Mouse (Mus musculus) forebrain, postnatal 0 days (tissue): ENCODE measurements around the gene Gm20532. TPM values are rescaled to one million over a fixed set of nuclear protein-coding genes. Genes with fewer than 3 reads are reported as not detected.

Source experiments
- ATAC-seq: fragments of 200-750 bp; cut with Nextera tagmentation; 2 replicates; pipeline ENCODE4 v1.8.0; 2017; ENCODE audit warnings: mild to moderate bottlenecking, moderate library complexity
- DNase-seq: peaks from one replicate; pipeline ENCODE4 v3.0.0-alpha.2; 2015
- H3K27ac ChIP-seq: fragments of 300-500 bp; sonication (generic); 2 replicates; pipeline ENCODE4 v1.5.1; 2014; ENCODE audit warnings: low read depth, mild to moderate bottlenecking, antibody characterized with exemption, low read length, moderate library complexity, mixed read lengths
- H3K27me3 ChIP-seq: fragments of 300-500 bp; sonication (generic); 2 replicates; pipeline ENCODE4 v1.6.1; 2014; ENCODE audit warnings: mild to moderate bottlenecking, low read length, mixed read lengths; ENCODE audit not compliant: insufficient read depth
- H3K36me3 ChIP-seq: fragments of 300-500 bp; sonication (generic); 2 replicates; pipeline ENCODE4 v1.6.1; 2014; ENCODE audit warnings: mild to moderate bottlenecking, moderate library complexity; ENCODE audit not compliant: insufficient read depth
- H3K4me1 ChIP-seq: fragments of 300-500 bp; sonication (generic); 2 replicates; pipeline ENCODE4 v1.6.1; 2014; ENCODE audit warnings: antibody characterized with exemption; ENCODE audit not compliant: insufficient read depth
- H3K4me2 ChIP-seq: fragments of 300-500 bp; sonication (generic); 2 replicates; pipeline ENCODE4 v1.6.1; 2014; ENCODE audit warnings: low read depth, mild to moderate bottlenecking, moderate library complexity
- H3K4me3 ChIP-seq: fragments of 300-500 bp; sonication (generic); 2 replicates; pipeline ENCODE4 v1.5.1; 2014; ENCODE audit warnings: low read depth, low read length, mixed read lengths
- H3K9ac ChIP-seq: fragments of 300-500 bp; sonication (generic); 2 replicates; pipeline ENCODE4 v1.6.1; 2014; ENCODE audit warnings: mild to moderate bottlenecking
- H3K9me3 ChIP-seq: fragments of 300-500 bp; sonication (generic); 2 replicates; pipeline ENCODE4 v1.6.1; 2016; ENCODE audit warnings: low read length
- CTCF ChIP-seq: sonication (generic); IDR thresholded peaks from 2 replicates; pipeline ENCODE4 v1.5.1; 2016; ENCODE audit warnings: antibody characterized with exemption, control low read depth, low read depth
- WGBS: fragments of 180-500 bp; shearing (Covaris S2); extraction: QIAGEN DNeasy Blood & Tissue Kit; methylation state at CpG from one replicate; pipeline ENCODE4 v1.1.7; 2014; 5-methylcytosine and 5-hydroxymethylcytosine counted together
- polyA plus RNA-seq: library from polyadenylated mRNA; unstranded; fragments of >200 nt; fragmentation: Nextera tagmentation; extraction: Ambion mirVana; gene quantifications from 2 replicates; pipeline ENCODE4 v1.2.1, GENCODE M21; 2015
- total RNA-seq: library from RNA; depleted of rRNA; stranded (reverse); fragments of >200 nt; gene quantifications from 2 replicates; pipeline ENCODE4 v1.2.3, GENCODE M21; 2014

Gene Gm20532
- total and polyA plus RNA-seq, 2 experiments from 2014 or later = not detected

DNA sequence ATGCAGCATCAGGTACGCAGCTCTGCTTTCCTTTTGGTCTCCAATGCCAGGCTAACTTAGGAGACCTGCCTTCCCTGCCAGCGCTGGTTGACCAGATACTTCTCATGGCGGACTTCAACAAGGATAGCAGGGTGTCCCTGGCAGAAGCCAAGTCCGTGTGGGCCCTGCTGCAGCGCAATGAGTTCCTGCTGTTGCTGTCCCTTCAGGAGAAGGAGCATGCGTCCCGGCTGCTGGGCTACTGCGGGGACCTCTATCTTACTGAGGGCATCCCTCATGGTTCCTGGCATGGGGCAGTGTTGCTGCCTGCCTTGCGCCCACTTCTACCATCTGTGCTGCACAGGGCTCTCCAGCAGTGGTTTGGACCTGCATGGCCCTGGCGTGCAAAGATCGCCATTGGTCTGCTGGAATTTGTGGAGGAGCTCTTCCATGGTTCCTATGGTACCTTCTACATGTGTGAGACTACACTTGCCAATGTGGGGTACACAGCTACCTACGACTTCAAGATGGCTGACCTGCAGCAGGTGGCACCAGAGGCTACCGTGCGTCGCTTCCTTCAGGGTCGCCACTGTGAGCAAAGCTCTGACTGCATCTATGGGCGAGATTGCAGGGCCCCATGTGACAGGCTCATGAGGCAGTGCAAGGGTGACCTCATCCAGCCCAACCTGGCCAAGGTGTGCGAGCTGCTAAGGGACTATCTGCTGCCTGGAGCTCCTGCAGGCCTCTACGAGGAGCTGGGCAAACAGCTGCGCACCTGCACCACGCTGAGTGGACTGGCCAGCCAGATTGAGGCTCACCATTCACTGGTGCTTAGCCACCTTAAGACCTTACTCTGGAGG lies 49.3 kb downstream of the Gm20532 start:
- Histone ChIP-seq H3K4me2 (no peak overlapping the region), H3K27me3 (no peaks in the 10 kb centered on the region), H3K9ac (no peak overlapping the region), H3K4me3 (no peak overlapping the region), H3K36me3 (peaks cover 48% of the 10 kb centered on the region), H3K27ac (no peak overlapping the region), H3K4me1 (peaks cover 7% of the 10 kb centered on the region), H3K9me3 (no peaks in the 10 kb centered on the region)
- WGBS = 68% methylated on average over 21 of the region's 21 CpGs
- TF ChIP-seq CTCF = no peak
- DNase-seq = no peak
- no peak for ATAC-seq

DNA sequence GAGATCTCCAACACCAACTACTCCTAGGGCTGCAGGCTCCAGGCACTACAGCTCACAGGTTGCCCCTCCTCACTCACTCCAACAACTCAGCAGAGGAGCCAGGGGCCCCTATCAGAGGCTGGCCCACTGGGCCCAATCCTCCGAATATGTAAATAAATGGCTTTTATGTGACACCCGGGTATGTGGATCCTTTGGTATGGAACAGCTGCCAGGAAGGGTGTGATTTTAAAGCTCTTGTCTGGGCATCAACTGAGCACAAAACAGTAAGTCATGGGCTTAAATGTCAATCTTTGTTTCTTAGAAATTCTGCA lies 49.8 kb downstream of the Gm20532 start:
- no peak overlapping the region for H3K4me3 ChIP-seq
- peaks cover 48% of the 10 kb centered on the region for H3K36me3 ChIP-seq
- ATAC-seq = no peak
- no peaks in the 10 kb centered on the region for H3K27me3 ChIP-seq
- H3K9me3 ChIP-seq = no peaks in the 10 kb centered on the region
- no peak for DNase-seq
- no peak overlapping the region for H3K27ac ChIP-seq
- no peak for TF ChIP-seq CTCF
- WGBS = 51% methylated on average over 2 of the region's 2 CpGs
- H3K4me1 ChIP-seq = peaks cover 6% of the 10 kb centered on the region
- H3K9ac ChIP-seq = no peak overlapping the region
- no peak overlapping the region for H3K4me2 ChIP-seq

DNA sequence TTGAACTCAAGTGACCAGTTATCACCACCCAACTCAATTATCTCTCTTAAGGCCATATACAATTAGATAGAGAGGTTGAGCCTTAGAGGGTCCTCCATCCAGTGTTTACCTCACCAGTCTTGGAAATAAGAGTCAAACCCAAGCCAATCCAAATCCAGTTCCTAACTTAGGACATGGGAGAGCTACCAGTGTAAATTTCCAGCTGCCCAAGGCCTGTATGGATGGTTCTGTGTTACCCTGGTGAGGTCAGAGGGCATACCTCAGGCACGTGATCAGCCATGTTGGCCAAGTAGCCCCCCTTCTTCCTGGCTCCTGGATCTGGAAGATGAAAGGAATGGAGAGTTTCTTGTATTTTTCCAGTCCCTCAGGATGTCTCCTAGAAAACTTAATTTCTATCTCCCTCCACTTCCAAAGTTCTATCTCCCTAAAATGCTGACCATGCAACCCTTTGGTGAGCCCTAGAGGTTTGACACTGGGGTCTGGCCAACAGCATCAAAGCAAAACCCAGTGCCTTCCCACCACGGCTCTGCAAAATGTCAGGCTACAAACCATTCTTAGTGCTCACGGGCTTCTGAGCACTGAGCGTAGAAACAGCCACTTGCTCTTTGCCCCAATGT lies 51.0 kb downstream of the Gm20532 start:
- 83% methylated on average over 4 of the region's 4 CpGs for WGBS
- DNase-seq (no peak), ATAC-seq (no peak)
- Histone ChIP-seq H3K27ac (no peak overlapping the region), H3K36me3 (peaks cover 48% of the 10 kb centered on the region), H3K9ac (0 out of 2 replicates have a peak overlapping the region, but pooled peaks have one; percentile 6), H3K4me1 (peaks cover 6% of the 10 kb centered on the region), H3K27me3 (no peaks in the 10 kb centered on the region), H3K4me2 (no peak overlapping the region), H3K9me3 (no peaks in the 10 kb centered on the region), H3K4me3 (no peak overlapping the region)
- TF ChIP-seq CTCF = no peak

DNA sequence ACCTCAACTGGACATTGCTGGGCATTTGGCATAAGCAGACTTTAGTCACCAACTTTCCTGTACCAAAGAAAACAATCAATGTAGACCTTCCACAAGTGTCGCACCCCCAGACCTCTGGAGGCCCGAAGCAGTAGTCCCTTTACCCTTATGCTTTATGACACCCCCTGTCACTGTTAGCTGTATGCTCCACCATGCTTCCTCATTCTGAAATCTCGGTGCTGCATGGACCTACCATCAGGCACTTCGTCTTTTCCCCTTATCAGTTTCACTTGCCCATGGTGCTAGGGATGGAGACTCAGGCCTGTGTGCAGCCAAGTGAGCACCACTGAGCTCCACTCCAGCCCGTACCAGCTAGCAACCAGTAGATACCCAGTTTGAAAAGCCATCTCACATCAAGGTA lies 51.6 kb downstream of the Gm20532 start:
- H3K27me3 ChIP-seq = no peaks in the 10 kb centered on the region
- H3K27ac ChIP-seq = no peak overlapping the region
- WGBS = 76% methylated on average over 5 of the region's 5 CpGs
- H3K4me3 ChIP-seq = no peak overlapping the region
- 0 out of 2 replicates have a peak overlapping the region, but pooled peaks have one; percentile 6 for H3K9ac ChIP-seq
- H3K9me3 ChIP-seq = no peaks in the 10 kb centered on the region
- H3K4me1 ChIP-seq = peaks cover 6% of the 10 kb centered on the region
- no peak for ATAC-seq
- H3K4me2 ChIP-seq = peak overlapping the region; percentile 61
- no peak for TF ChIP-seq CTCF
- H3K36me3 ChIP-seq = peaks cover 48% of the 10 kb centered on the region
- no peak for DNase-seq

DNA sequence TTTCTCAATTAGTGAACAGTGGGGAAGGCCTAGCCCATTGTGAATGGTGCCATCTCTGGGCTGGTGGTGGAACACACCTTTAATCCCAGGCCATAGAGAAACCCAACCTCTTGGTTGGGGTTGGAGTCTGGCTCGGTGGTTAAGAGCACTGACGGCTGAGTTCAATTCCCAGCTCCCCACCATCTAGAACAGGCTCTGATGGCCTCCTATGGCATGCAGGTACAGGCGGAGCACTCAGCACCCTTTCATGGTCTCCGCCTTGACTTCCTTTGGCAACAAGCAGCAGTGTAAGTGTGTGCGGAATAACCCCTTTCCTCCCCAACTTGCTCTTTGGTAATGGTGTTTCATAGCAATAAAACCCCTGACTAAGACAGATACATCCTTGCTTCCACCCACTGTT lies 52.1 kb downstream of the Gm20532 start:
- Histone ChIP-seq H3K4me3 (peak overlapping the region; percentile 68), H3K9me3 (no peaks in the 10 kb centered on the region), H3K27ac (0 out of 2 replicates have a peak overlapping the region, but pooled peaks have one; percentile 37), H3K9ac (peak overlapping the region; percentile 91; the same call in 1 of the 2 replicates), H3K4me1 (peaks cover 6% of the 10 kb centered on the region), H3K4me2 (peak overlapping the region; percentile 61), H3K27me3 (no peaks in the 10 kb centered on the region), H3K36me3 (peaks cover 46% of the 10 kb centered on the region)
- DNase-seq = no peak
- ATAC-seq = no peak
- WGBS = 80% methylated on average over 5 of the region's 5 CpGs
- TF ChIP-seq CTCF = 0 out of 2 replicates have a peak, but pooled peaks have one; percentile 2

DNA sequence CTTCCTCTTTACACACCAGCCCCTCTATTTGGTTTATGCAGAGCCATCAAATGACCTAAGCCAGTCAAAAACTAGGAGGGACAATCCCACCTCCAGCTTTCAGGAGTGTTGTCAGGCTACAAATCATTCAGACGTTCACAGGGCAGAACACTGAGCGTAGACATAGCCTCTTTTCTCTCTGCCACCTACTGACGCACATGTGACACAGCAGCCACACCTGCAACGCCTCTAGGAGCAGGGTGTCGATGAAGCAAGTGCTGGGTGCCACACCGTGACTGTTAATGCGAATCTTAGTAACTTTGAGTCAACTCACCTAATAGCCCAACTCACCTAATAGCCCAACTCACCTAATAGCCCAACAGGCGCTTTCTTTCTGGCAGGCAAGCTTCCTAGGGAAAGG lies 52.6 kb downstream of the Gm20532 start:
- no peaks in the 10 kb centered on the region for H3K27me3 ChIP-seq
- H3K4me3 ChIP-seq = peak overlapping the region; percentile 68
- ATAC-seq (peak; percentile 61; the same call in 1 of the 2 replicates), DNase-seq (peak; percentile 72)
- H3K9me3 ChIP-seq = no peaks in the 10 kb centered on the region
- peaks cover 41% of the 10 kb centered on the region for H3K36me3 ChIP-seq
- H3K4me1 ChIP-seq = peaks cover 6% of the 10 kb centered on the region
- H3K4me2 ChIP-seq = peak overlapping the region; percentile 61
- 6% methylated on average over 8 of the region's 8 CpGs for WGBS
- H3K9ac ChIP-seq = peak overlapping the region; percentile 91
- peak overlapping the region; percentile 67 for H3K27ac ChIP-seq
- peak; percentile 70 for TF ChIP-seq CTCF
